Mouse (Mus musculus): ENCODE data around the gene Rsph1.

GRCm38 (mm10) chr17:31260430-31260829, 16.8 kb downstream of the Rsph1 start:
- TF ChIP-seq EP300 (IDR thresholded peaks at IDR 0.05; ENCODE audit: low read depth) (no peak), CTCF (IDR thresholded peaks at IDR 0.05; ENCODE audit: low read depth) (no peak)
